Mouse (Mus musculus) spleen, adult 2 months (tissue): ENCODE measurements around the gene Cdh4.

Experiments used
- CTCF ChIP-seq: fragments of 200-500 bp; IDR thresholded peaks from 2 replicates; pipeline ENCODE4 v1.5.1; 2011; ENCODE audit warnings: mild to moderate bottlenecking, inconsistent platforms; ENCODE audit not compliant: insufficient read depth, insufficient read length, insufficient replicate concordance; ENCODE audit errors: extremely low read depth
- POLR2A ChIP-seq: fragments of 200-500 bp; IDR thresholded peaks from 2 replicates; pipeline ENCODE4 v1.6.1; 2011; ENCODE audit warnings: low read depth, low read length, inconsistent platforms

DNA sequence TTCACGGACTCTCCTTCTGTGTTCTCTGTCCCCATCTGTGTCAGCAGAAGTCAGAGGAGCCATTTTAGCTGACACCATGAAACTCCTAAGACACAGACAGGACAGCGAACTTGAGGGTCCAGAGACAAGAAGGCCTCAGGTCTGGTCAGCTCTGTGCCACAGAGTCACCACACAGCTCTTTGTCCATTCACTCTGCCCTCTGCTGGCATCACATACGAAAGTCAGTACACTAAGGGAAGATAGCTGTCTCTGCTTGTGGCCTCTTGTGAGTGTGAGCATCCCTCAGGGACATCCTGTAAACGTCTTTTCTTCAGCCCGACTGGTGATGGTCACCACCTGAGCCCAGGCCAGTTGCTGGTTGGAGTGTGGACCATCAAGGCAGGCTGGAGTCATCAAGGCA lies 422.9 kb downstream of the Cdh4 start:
- TF ChIP-seq CTCF = no peak
- no peak for TF ChIP-seq POLR2A
